Mouse (Mus musculus) heart, embryonic 10.5 days (tissue): Measurements from ENCODE around the gene Actr2. TPM values are rescaled to one million over a fixed set of nuclear protein-coding genes. Genes with fewer than 3 reads are reported as not detected.

Source experiments
- DNase-seq: peaks from one replicate; pipeline ENCODE4 v3.0.0-alpha.2; 2017; ENCODE audit warnings: low spot score
- H3K27ac ChIP-seq: fragments of 300-500 bp; sonication (generic); 2 replicates; pipeline ENCODE4 v1.5.1; 2016; ENCODE audit warnings: mild to moderate bottlenecking
- H3K27me3 ChIP-seq: fragments of 300-500 bp; sonication (generic); 2 replicates; pipeline ENCODE4 v1.6.1; 2016; ENCODE audit warnings: mild to moderate bottlenecking; ENCODE audit not compliant: poor library complexity, insufficient read depth, severe bottlenecking
- H3K36me3 ChIP-seq: fragments of 300-500 bp; sonication (generic); 2 replicates; pipeline ENCODE4 v1.6.1; 2016; ENCODE audit warnings: mild to moderate bottlenecking, moderate library complexity
- H3K4me1 ChIP-seq: fragments of 300-500 bp; sonication (generic); 2 replicates; pipeline ENCODE4 v1.6.1; 2016; ENCODE audit warnings: mild to moderate bottlenecking
- H3K4me3 ChIP-seq: fragments of 300-500 bp; sonication (generic); 2 replicates; pipeline ENCODE4 v1.5.1; 2016; ENCODE audit warnings: mild to moderate bottlenecking, moderate library complexity
- H3K9me3 ChIP-seq: fragments of 300-500 bp; sonication (generic); 2 replicates; pipeline ENCODE4 v1.6.1; 2016; ENCODE audit warnings: mild to moderate bottlenecking, moderate library complexity
- WGBS: fragments of 180-500 bp; shearing (Covaris S2); methylation state at CpG from one replicate; pipeline ENCODE4 v1.1.7; 2016; 5-methylcytosine and 5-hydroxymethylcytosine counted together
- polyA plus RNA-seq: library from polyadenylated mRNA; unstranded; fragments of >200 nt; fragmentation: Nextera tagmentation; extraction: Ambion mirVana; gene quantifications from 2 replicates; pipeline ENCODE4 v1.2.1, GENCODE M21; 2016

Gene Actr2
- polyA plus RNA-seq, 1 experiment from 2014 or later = 105 TPM

- no peaks in the 10 kb centered on the region for H3K9me3 ChIP-seq
- H3K27me3 ChIP-seq = no peaks in the 10 kb centered on the region
- H3K4me1 ChIP-seq = no peaks in the 10 kb centered on the region
- 87% methylated on average over 3 of the region's 3 CpGs for WGBS
- no peak overlapping the region for H3K27ac ChIP-seq
- DNase-seq = no peak
- H3K4me3 ChIP-seq = no peak overlapping the region
- H3K36me3 ChIP-seq = peaks cover 71% of the 10 kb centered on the region
These were observed 53.0 kb downstream of the Actr2 start for GRCm38 (mm10) chr11:20059736-20060135.

- no peak overlapping the region for H3K27ac ChIP-seq
- H3K4me3 ChIP-seq = no peak overlapping the region
- no peak for DNase-seq
- H3K9me3 ChIP-seq = no peaks in the 10 kb centered on the region
- H3K27me3 ChIP-seq = no peaks in the 10 kb centered on the region
- 84% methylated on average over 2 of the region's 2 CpGs for WGBS
- H3K4me1 ChIP-seq = peaks cover 10% of the 10 kb centered on the region
- peaks cover 57% of the 10 kb centered on the region for H3K36me3 ChIP-seq
These were observed 55.3 kb downstream of the Actr2 start for GRCm38 (mm10) chr11:20057429-20057828.

GRCm38 (mm10) chr11:20056168-20056567, 56.5 kb downstream of the Actr2 start:
- no peak overlapping the region for H3K27ac ChIP-seq
- H3K4me3 ChIP-seq = no peak overlapping the region
- H3K36me3 ChIP-seq = peaks cover 51% of the 10 kb centered on the region
- H3K27me3 ChIP-seq = no peaks in the 10 kb centered on the region
- H3K9me3 ChIP-seq = no peaks in the 10 kb centered on the region
- WGBS = 90% methylated on average over 1 of the region's 1 CpGs
- no peak for DNase-seq
- peaks cover 10% of the 10 kb centered on the region for H3K4me1 ChIP-seq

- DNase-seq = no peak
- WGBS = 51% methylated on average over 5 of the region's 5 CpGs
These were observed 58.1 kb downstream of the Actr2 start for GRCm38 (mm10) chr11:20054617-20055016.

GRCm38 (mm10) chr11:20053951-20054350, 58.8 kb downstream of the Actr2 start:
- no peaks in the 10 kb centered on the region for H3K9me3 ChIP-seq
- 83% methylated on average over 3 of the region's 3 CpGs for WGBS

More at GRCm38 (mm10) chr11:20054617-20055016, 58.1 kb downstream of the Actr2 start:
- H3K4me1 ChIP-seq = peaks cover 10% of the 10 kb centered on the region
- H3K36me3 ChIP-seq = peaks cover 37% of the 10 kb centered on the region
- no peak overlapping the region for H3K27ac ChIP-seq
- H3K27me3 ChIP-seq = no peaks in the 10 kb centered on the region
- H3K9me3 ChIP-seq = no peaks in the 10 kb centered on the region
- no peak overlapping the region for H3K4me3 ChIP-seq

GRCm38 (mm10) chr11:20052814-20053536, 59.7 kb downstream of the Actr2 start:
- Histone ChIP-seq H3K36me3 (peaks cover 26% of the 10 kb centered on the region), H3K4me3 (no peak overlapping the region), H3K4me1 (peaks cover 10% of the 10 kb centered on the region), H3K27me3 (no peaks in the 10 kb centered on the region), H3K9me3 (no peaks in the 10 kb centered on the region), H3K27ac (peak overlapping the region; percentile 59)
- no peak for DNase-seq
- WGBS = 39% methylated on average over 13 of the region's 13 CpGs

More at GRCm38 (mm10) chr11:20053951-20054350, 58.8 kb downstream of the Actr2 start:
- peaks cover 30% of the 10 kb centered on the region for H3K36me3 ChIP-seq
- H3K27me3 ChIP-seq = no peaks in the 10 kb centered on the region
- H3K27ac ChIP-seq = no peak overlapping the region
- no peak for DNase-seq
- no peak overlapping the region for H3K4me3 ChIP-seq
- H3K4me1 ChIP-seq = peaks cover 10% of the 10 kb centered on the region

- H3K27ac ChIP-seq = no peak overlapping the region
These were observed 67.1 kb downstream of the Actr2 start for GRCm38 (mm10) chr11:20045586-20045985.

GRCm38 (mm10) chr11:20043256-20043655, 69.5 kb downstream of the Actr2 start:
- H3K36me3 ChIP-seq = no peaks in the 10 kb centered on the region
- H3K27ac ChIP-seq = no peak overlapping the region
- H3K9me3 ChIP-seq = no peaks in the 10 kb centered on the region
- 79% methylated on average over 4 of the region's 4 CpGs for WGBS
- H3K27me3 ChIP-seq = no peaks in the 10 kb centered on the region
- no peak for DNase-seq
- no peak overlapping the region for H3K4me3 ChIP-seq
- H3K4me1 ChIP-seq = peaks cover 30% of the 10 kb centered on the region

More at GRCm38 (mm10) chr11:20045586-20045985, 67.1 kb downstream of the Actr2 start:
- Histone ChIP-seq H3K4me1 (peaks cover 25% of the 10 kb centered on the region), H3K4me3 (no peak overlapping the region), H3K27me3 (no peaks in the 10 kb centered on the region), H3K36me3 (no peaks in the 10 kb centered on the region), H3K9me3 (no peaks in the 10 kb centered on the region)
- 66% methylated on average over 3 of the region's 3 CpGs for WGBS
- no peak for DNase-seq

- no peak for DNase-seq
- Histone ChIP-seq H3K4me1 (peaks cover 30% of the 10 kb centered on the region), H3K27ac (no peak overlapping the region), H3K36me3 (no peaks in the 10 kb centered on the region), H3K4me3 (no peak overlapping the region), H3K27me3 (no peaks in the 10 kb centered on the region), H3K9me3 (no peaks in the 10 kb centered on the region)
- 77% methylated on average over 4 of the region's 4 CpGs for WGBS
These were observed 70.6 kb downstream of the Actr2 start for GRCm38 (mm10) chr11:20042106-20042505.

- no peak for DNase-seq
- 34% methylated on average over 6 of the region's 6 CpGs for WGBS
- Histone ChIP-seq H3K9me3 (no peaks in the 10 kb centered on the region), H3K36me3 (no peaks in the 10 kb centered on the region), H3K27ac (peak overlapping the region; percentile 12; the same call in 1 of the 2 replicates), H3K4me3 (no peak overlapping the region), H3K27me3 (no peaks in the 10 kb centered on the region), H3K4me1 (peaks cover 30% of the 10 kb centered on the region)
These were observed 71.4 kb downstream of the Actr2 start for GRCm38 (mm10) chr11:20041164-20041920.

- peaks cover 30% of the 10 kb centered on the region for H3K4me1 ChIP-seq
- H3K4me3 ChIP-seq = no peak overlapping the region
- H3K27ac ChIP-seq = no peak overlapping the region
- DNase-seq = no peak
- H3K27me3 ChIP-seq = no peaks in the 10 kb centered on the region
- WGBS = 44% methylated on average over 8 of the region's 8 CpGs
- H3K36me3 ChIP-seq = no peaks in the 10 kb centered on the region
- H3K9me3 ChIP-seq = no peaks in the 10 kb centered on the region
These were observed 74.0 kb downstream of the Actr2 start for GRCm38 (mm10) chr11:20038723-20039122.

- H3K36me3 ChIP-seq = no peaks in the 10 kb centered on the region
- DNase-seq = no peak
- WGBS = 90% methylated on average over 4 of the region's 4 CpGs
- H3K4me3 ChIP-seq = no peak overlapping the region
- no peaks in the 10 kb centered on the region for H3K9me3 ChIP-seq
- H3K4me1 ChIP-seq = peaks cover 20% of the 10 kb centered on the region
- no peaks in the 10 kb centered on the region for H3K27me3 ChIP-seq
- no peak overlapping the region for H3K27ac ChIP-seq
These were observed 75.0 kb downstream of the Actr2 start for GRCm38 (mm10) chr11:20037739-20038138.

- no peak overlapping the region for H3K4me3 ChIP-seq
- 85% methylated on average over 7 of the region's 7 CpGs for WGBS
- H3K9me3 ChIP-seq = no peaks in the 10 kb centered on the region
- H3K27ac ChIP-seq = no peak overlapping the region
- peaks cover 6% of the 10 kb centered on the region for H3K4me1 ChIP-seq
- DNase-seq = no peak
- no peaks in the 10 kb centered on the region for H3K36me3 ChIP-seq
- no peaks in the 10 kb centered on the region for H3K27me3 ChIP-seq
These were observed 76.7 kb downstream of the Actr2 start for GRCm38 (mm10) chr11:20035972-20036371.
